Mouse (Mus musculus): ENCODE measurements around the gene Dram2. TPM values are rescaled to one million over a fixed set of nuclear protein-coding genes. Genes with fewer than 3 reads are reported as not detected.

Gene Dram2
- total and polyA plus RNA-seq, 3 experiments = 16.7 to 20.1 TPM; not detected in 1

DNA sequence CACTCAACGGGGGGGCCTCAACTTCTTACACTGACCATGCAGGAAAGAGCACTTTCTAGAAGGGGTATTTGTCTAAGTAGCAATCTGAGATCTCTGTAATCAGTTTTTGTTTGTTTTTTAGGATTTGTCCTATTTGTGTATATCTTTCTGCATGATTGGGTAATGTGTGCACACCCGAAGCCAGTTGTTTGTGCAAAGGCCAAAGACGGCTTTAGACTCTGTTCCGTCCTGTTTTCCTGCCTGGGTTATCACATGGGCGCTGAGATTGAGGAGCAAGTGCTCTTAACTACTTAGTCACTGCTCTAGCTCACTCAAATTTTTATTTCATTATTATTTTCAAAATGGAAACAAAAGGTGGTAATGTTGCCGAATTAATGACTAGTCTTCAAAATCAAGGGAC is 32.6 kb upstream of the Dram2 start:
- TF ChIP-seq HCFC1 (IDR thresholded peaks at IDR 0.05; ENCODE audit: low read depth, low read length) (no peak), JUND (IDR thresholded peaks at IDR 0.05; ENCODE audit: low read depth, low read length) (no peak), MXI1 (IDR thresholded peaks at IDR 0.05; ENCODE audit: low read depth, low read length) (no peak), UBTF (IDR thresholded peaks at IDR 0.05; ENCODE audit: borderline replicate concordance, insufficient read depth, low read depth, low read length) (no peak), POLR2AphosphoS2 (IDR thresholded peaks at IDR 0.05; ENCODE audit: low read length) (no peak), RCOR1 (IDR thresholded peaks at IDR 0.05; ENCODE audit: low read depth, low read length) (no peak), MAX (IDR thresholded peaks at IDR 0.05; ENCODE audit: low read length) (no peak), ETS1 (IDR thresholded peaks at IDR 0.05; ENCODE audit: low read depth, low read length) (no peak), TBP (IDR thresholded peaks at IDR 0.05; ENCODE audit: low read depth, low read length) (no peak), CTCF (IDR thresholded peaks at IDR 0.05 in 2 of 3, conservative IDR thresholded peaks at IDR 0.05 in 1 of 3; ENCODE audit: control insufficient read depth in 1 of 3, insufficient read depth in 1 of 3, low read depth in 2 of 3, low read length in 3 of 3, poor library complexity in 1 of 3, severe bottlenecking in 1 of 3) (no peak), USF2 (IDR thresholded peaks at IDR 0.05; ENCODE audit: borderline replicate concordance in 1 of 2, insufficient read depth in 1 of 2, low read depth in 1 of 2, low read length in 2 of 2) (no peak), MYC (IDR thresholded peaks at IDR 0.05; ENCODE audit: low read depth, low read length) (no peak)
- no peaks in the 10 kb centered on the region for H3K27me3 ChIP-seq (ENCODE audit: control insufficient read depth in 1 of 2, insufficient read depth in 2 of 2, low read length in 2 of 2)
- no peak overlapping the region for H3K27ac ChIP-seq (ENCODE audit: control insufficient read depth, low read depth, low read length)
- H3K9ac ChIP-seq (ENCODE audit: control insufficient read depth, low read depth, low read length, poor library complexity, severe bottlenecking) = no peak overlapping the region
- H3K9me3 ChIP-seq (replicated peaks; ENCODE audit: insufficient read depth, low read length) = no peaks in the 10 kb centered on the region
- H3K36me3 ChIP-seq (ENCODE audit: control insufficient read depth in 1 of 2, insufficient read depth in 2 of 2, low read length in 2 of 2) = peaks cover 0 to 6% of the 10 kb centered on the region in 2 experiments; a peak in 3 of 4 replicates
- H3K79me2 ChIP-seq (ENCODE audit: control insufficient read depth, insufficient read depth, low read length, poor library complexity) = no peaks in the 10 kb centered on the region
- DNase-seq (ENCODE audit: low read depth, low spot score) = no peak
- no peak overlapping the region for H3K4me3 ChIP-seq (ENCODE audit: control insufficient read depth in 1 of 2, insufficient read depth in 1 of 2, low read depth in 2 of 2, low read length in 2 of 2)
- H3K4me1 ChIP-seq (ENCODE audit: control insufficient read depth in 1 of 2, insufficient read depth in 2 of 2, low read length in 2 of 2) = no peaks in the 10 kb centered on the region; a peak in 1 of 4 replicates

DNA sequence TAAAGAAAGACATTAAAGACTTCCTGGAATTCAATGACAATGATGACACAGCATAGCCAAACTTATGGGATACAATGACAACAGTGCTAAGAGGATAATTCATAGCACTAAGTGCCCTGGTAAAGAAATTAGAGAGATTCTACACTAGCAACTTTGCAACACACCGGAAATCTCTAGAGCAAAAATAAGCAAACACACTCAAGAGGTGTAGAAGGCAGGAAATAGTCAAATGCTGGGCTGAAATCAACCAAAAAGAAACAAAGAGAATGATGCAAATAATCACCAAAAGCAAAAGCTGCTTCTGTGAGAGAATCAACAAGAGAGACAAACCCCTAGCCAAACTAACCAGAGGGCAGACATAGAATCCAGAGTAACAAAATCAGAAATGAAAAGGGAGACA is 24.9 kb upstream of the Dram2 start:
- no peak overlapping the region for H3K4me3 ChIP-seq (ENCODE audit: control insufficient read depth in 1 of 2, insufficient read depth in 1 of 2, low read depth in 2 of 2, low read length in 2 of 2)
- no peaks in the 10 kb centered on the region for H3K9me3 ChIP-seq (replicated peaks; ENCODE audit: insufficient read depth, low read length)
- no peaks in the 10 kb centered on the region for H3K36me3 ChIP-seq (ENCODE audit: control insufficient read depth in 1 of 2, insufficient read depth in 2 of 2, low read length in 2 of 2)
- no peaks in the 10 kb centered on the region for H3K79me2 ChIP-seq (ENCODE audit: control insufficient read depth, insufficient read depth, low read length, poor library complexity)
- TF ChIP-seq MAZ (IDR thresholded peaks at IDR 0.05; ENCODE audit: low read depth, low read length) (no peak), POLR2A (IDR thresholded peaks at IDR 0.05; ENCODE audit: control insufficient read depth in 1 of 2, insufficient read depth in 1 of 2, low read depth in 1 of 2, low read length in 2 of 2, poor library complexity in 1 of 2) (no peak), RAD21 (IDR thresholded peaks at IDR 0.05; ENCODE audit: low read depth, low read length) (no peak), GATA1 (IDR thresholded peaks at IDR 0.05; ENCODE audit: low read depth, low read length) (no peak), BHLHE40 (IDR thresholded peaks at IDR 0.05; ENCODE audit: borderline replicate concordance, low read depth, low read length) (no peak), MEF2A (IDR thresholded peaks at IDR 0.05; ENCODE audit: extremely low read depth, insufficient replicate concordance, low read depth, low read length, poor library complexity, severe bottlenecking) (no peak), CHD2 (IDR thresholded peaks at IDR 0.05; ENCODE audit: low read length) (no peak), CHD1 (IDR thresholded peaks at IDR 0.05; ENCODE audit: low read depth, low read length) (no peak)
- no peaks in the 10 kb centered on the region for H3K27me3 ChIP-seq (ENCODE audit: control insufficient read depth in 1 of 2, insufficient read depth in 2 of 2, low read length in 2 of 2)
- no peak overlapping the region for H3K27ac ChIP-seq (ENCODE audit: control insufficient read depth, low read depth, low read length)
- H3K4me1 ChIP-seq (ENCODE audit: control insufficient read depth in 1 of 2, insufficient read depth in 2 of 2, low read length in 2 of 2) = no peaks in the 10 kb centered on the region
- DNase-seq (ENCODE audit: low read depth, low spot score) = no peak
- no peak overlapping the region for H3K9ac ChIP-seq (ENCODE audit: control insufficient read depth, low read depth, low read length, poor library complexity, severe bottlenecking)

Measured in MEL (cell line).